Mouse (Mus musculus) liver, adult 2 months (tissue): ENCODE results near the gene Ppp1r1b.

Source experiments
- CTCF ChIP-seq: fragments of 200-500 bp; IDR thresholded peaks from 2 replicates; pipeline ENCODE4 v1.5.1; 2011; ENCODE audit warnings: low read depth, low read length, control low read depth
- POLR2A ChIP-seq: fragments of 200-500 bp; IDR thresholded peaks from 2 replicates; pipeline ENCODE4 v1.6.1; 2011; ENCODE audit warnings: low read length, control low read depth; ENCODE audit not compliant: insufficient read depth; ENCODE audit errors: extremely low read depth

DNA sequence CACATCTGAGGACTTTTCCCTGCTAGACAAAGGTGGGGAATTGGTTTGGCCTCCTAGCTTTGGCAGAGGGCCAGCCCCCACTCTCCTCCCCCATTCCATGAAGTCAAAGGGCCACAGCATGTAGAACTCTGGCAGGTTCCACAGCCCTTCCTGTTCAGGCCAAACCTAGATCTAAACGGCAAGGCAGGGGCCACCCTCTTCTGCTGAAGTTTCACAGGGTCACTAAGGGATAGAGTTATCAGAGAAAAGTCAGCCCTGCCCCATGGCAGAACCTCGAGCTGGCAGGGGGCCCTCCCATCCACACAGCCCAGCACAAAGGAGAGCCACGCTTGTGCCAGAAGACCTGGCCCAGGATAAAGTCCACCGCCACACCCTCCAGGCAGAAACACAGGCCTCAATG is 46.8 kb downstream of the Ppp1r1b start:
- TF ChIP-seq CTCF (no peak), POLR2A (no peak)
